Mouse (Mus musculus) left cerebral cortex, adult 9 months (tissue): ENCODE data around the gene Ccl19.
"Not testable (repeated sequence)": the region's sequence is repeated elsewhere in the genome, so short reads cannot be mapped to it uniquely, and the experiment has no call there.

Experiments used
- DNase-seq, 2 experiments: peaks; one replicate each; pipeline ENCODE4 v3.0.0; 2022; ENCODE audit warnings: low spot score in 2 of 2

Gene Ccl19

DNA sequence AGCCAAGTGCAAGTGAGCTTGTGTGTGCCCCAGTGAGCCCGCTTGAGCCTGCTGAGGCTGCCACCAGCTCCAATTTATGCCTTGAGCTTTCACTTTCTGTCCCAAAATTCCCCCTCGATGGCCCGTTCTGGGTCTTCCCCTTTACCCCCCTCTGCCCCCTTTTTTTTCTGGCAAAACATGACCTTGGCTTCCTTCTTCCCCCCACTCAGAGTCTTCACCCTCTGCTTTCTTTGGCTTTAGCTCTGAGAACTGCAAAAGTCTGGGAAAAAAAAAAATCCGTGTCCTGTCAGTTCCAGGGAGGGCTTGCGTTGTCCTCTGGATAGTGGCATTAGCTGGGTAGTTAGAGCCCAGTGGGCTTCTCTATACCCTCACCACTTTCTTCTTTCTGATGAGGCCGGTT, at the start of gene Ccl19:
Gene Ccl19 (minus strand): TSS at position 101 of the 400 bp plus-strand sequence.
- DNase-seq: not testable (repeated sequence)

DNA sequence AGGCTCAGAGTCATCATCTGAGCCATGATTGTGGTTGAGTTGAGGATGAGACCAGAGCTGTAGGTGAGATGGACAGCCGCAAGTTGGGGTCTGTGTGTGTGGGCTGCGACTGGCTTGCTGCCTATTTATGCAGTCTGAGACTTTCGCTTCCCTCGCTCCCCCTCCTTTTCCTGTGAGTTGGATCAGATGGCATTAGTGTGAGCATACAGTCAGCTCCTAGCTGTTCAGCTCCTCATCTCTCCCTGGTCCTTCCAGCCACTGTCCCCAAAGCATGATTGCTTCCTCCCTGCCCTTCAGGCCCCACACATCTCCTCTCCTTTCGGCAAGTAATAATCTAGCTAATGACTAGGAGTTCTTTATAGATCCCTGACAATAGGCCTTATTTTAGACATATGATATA, 17.5 kb upstream of the Ccl19 start, which contains the start of gene Ccl21a:
Gene Ccl21a (minus strand): TSS at position 101 of the 400 bp plus-strand sequence.
- DNase-seq: not testable (repeated sequence)

- DNase-seq: not testable (repeated sequence)
Observed at GRCm38 (mm10) chr4:42735245-42735644, 21.1 kb downstream of the Ccl19 start, which contains the start of gene 4930578G10Rik. 4930578G10Rik (plus strand) TSS chr4:42735545.
